Mouse (Mus musculus): Measurements from ENCODE around the gene Mta2.
"Not testable (repeated sequence)": the region's sequence is repeated elsewhere in the genome, so short reads cannot be mapped to it uniquely, and the experiment has no call there.

The Mta2 gene

GRCm38 (mm10) chr19:8941515-8942217 is at the start of gene Mta2:
Gene Mta2 (plus strand): TSS chr19:8941875.
- peak; percentile 95 to 96 for DNase-seq

- peak; percentile 66 to 81 for DNase-seq
Measured at GRCm38 (mm10) chr19:8892829-8893766, 48.6 kb upstream of the Mta2 start, which contains the start of gene Ints5. Gene Ints5 (plus strand): TSS chr19:8893005.

- no peak for DNase-seq
Measured at GRCm38 (mm10) chr19:8895397-8895960, 46.2 kb upstream of the Mta2 start.

GRCm38 (mm10) chr19:8896231-8896630 is 45.4 kb upstream of the Mta2 start:
- not testable (repeated sequence) for DNase-seq

- DNase-seq = not testable (repeated sequence)
Measured at GRCm38 (mm10) chr19:8897211-8897864, 44.3 kb upstream of the Mta2 start.

- DNase-seq = peak; percentile 90
Measured at GRCm38 (mm10) chr19:8897865-8898495, 43.7 kb upstream of the Mta2 start, which contains the start of gene Ganab. Gene Ganab (plus strand): TSS chr19:8898071.

GRCm38 (mm10) chr19:8898576-8898975 is 43.1 kb upstream of the Mta2 start:
- DNase-seq = no peak

GRCm38 (mm10) chr19:8899079-8899478 is 42.6 kb upstream of the Mta2 start:
- no peak for DNase-seq

- no peak for DNase-seq
Measured at GRCm38 (mm10) chr19:8903412-8903811, 38.3 kb upstream of the Mta2 start.

- DNase-seq = no peak
Measured at GRCm38 (mm10) chr19:8908531-8908930, 33.1 kb upstream of the Mta2 start.

GRCm38 (mm10) chr19:8911810-8912209 is 29.9 kb upstream of the Mta2 start:
- no peak for DNase-seq

- no peak for DNase-seq
Measured at GRCm38 (mm10) chr19:8914212-8914611, 27.5 kb upstream of the Mta2 start.

- DNase-seq = no peak
Measured at GRCm38 (mm10) chr19:8919000-8919399, 22.7 kb upstream of the Mta2 start.

- DNase-seq = no peak
Measured at GRCm38 (mm10) chr19:8919684-8920072, 22.0 kb upstream of the Mta2 start.

GRCm38 (mm10) chr19:8920073-8920736 is 21.5 kb upstream of the Mta2 start, which contains the start of gene B3gat3:
Gene B3gat3 (plus strand): TSS chr19:8920374.
- peak; percentile 82 to 86 for DNase-seq

- no peak for DNase-seq
Measured at GRCm38 (mm10) chr19:8920836-8921291, 20.8 kb upstream of the Mta2 start.

GRCm38 (mm10) chr19:8921741-8922140 is 19.9 kb upstream of the Mta2 start:
- no peak for DNase-seq

- peak in 1 of 2 experiments; percentile 42 for DNase-seq
Measured at GRCm38 (mm10) chr19:8926766-8927165, 14.9 kb upstream of the Mta2 start.

- no peak for DNase-seq
Measured at GRCm38 (mm10) chr19:8927891-8928525, 13.7 kb upstream of the Mta2 start.

- no peak for DNase-seq
Measured at GRCm38 (mm10) chr19:8928689-8929223, 12.9 kb upstream of the Mta2 start.
